Mouse (Mus musculus) stomach, adult 2 months (tissue): ENCODE measurements around the gene Tns3. TPM values are rescaled to one million over a fixed set of nuclear protein-coding genes. Genes with fewer than 3 reads are reported as not detected.

Source experiments
- polyA plus RNA-seq: library from polyadenylated mRNA; depleted of rRNA; stranded (reverse); fragments of >200 nt; gene quantifications from 2 replicates; pipeline ENCODE4 v1.2.3, GENCODE M21; 2012; rRNA removed

Tns3 gene
- polyA plus RNA-seq, result 17.1 and 22.4 TPM in 2 replicates

DNA sequence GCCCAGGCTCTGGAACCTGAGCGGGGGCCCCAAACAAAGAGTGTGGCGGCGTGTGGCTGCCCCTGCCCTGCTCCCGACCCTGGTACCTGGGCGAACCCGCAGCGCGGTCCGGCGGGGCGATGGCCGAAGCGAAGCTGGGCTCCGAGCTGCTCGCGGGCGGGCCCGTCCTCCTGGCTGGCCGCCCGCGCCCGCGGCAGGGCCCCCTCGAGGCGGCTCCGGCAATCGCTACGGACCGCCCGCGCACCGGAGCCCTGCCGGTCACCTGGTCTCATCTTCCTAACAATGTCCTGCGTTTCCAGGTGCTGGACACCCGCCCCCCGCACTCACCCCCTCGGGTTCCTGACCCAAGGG lies at the start of gene Tns3:
Gene Tns3, minus strand, starts transcription at position 143 of the 351 bp plus-strand sequence.

